Mouse (Mus musculus) cortical plate, adult 2 months (tissue): Measurements from ENCODE around the gene Rxfp4.

Experiments used
- CTCF ChIP-seq: fragments of 200-500 bp; IDR thresholded peaks from 2 replicates; pipeline ENCODE4 v1.5.1; 2011; ENCODE audit warnings: mild to moderate bottlenecking, control low read depth, low read length; ENCODE audit not compliant: insufficient read depth; ENCODE audit errors: extremely low read depth
- POLR2A ChIP-seq: fragments of 200-500 bp; IDR thresholded peaks from 2 replicates; pipeline ENCODE4 v1.6.1; 2011; ENCODE audit warnings: mild to moderate bottlenecking, low read length, control low read depth; ENCODE audit not compliant: insufficient read depth; ENCODE audit errors: extremely low read depth

DNA sequence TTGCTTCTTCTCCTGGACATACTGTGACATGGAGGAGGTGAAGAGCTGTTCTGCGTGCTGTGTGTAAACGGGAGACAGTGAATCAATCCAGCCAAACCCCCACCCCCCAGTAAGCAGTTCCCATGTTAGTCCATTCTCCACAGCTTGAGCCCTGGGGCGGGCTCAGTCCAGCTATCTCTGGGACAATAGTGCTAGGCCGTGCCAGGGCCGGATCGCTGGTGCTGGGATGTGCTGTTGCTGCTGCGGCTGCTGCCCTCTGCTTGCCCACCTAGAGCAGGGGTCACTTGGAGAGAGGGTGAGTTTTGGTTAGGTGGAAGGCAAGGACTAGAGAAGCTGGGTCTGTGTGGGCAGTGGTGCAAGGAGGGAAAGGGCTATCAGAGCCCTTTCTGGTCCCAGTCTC lies 26.6 kb downstream of the Rxfp4 start:
- TF ChIP-seq CTCF (no peak), POLR2A (no peak)
